Mouse (Mus musculus) fibroblast of lung, adult 2 months (primary cell): ENCODE data around the gene Celsr1.
"Not testable (repeated sequence)": the region's sequence is repeated elsewhere in the genome, so short reads cannot be mapped to it uniquely, and the experiment has no call there.

Experiments
- DNase-seq: peaks from one replicate; pipeline ENCODE4 v3.0.0-alpha.2; 2011; ENCODE audit warnings: low read depth

The Celsr1 gene

GRCm38 (mm10) chr15:85892498-85893118 lies 141.0 kb downstream of the Celsr1 start:
- DNase-seq = no peak

GRCm38 (mm10) chr15:85891971-85892370 lies 141.6 kb downstream of the Celsr1 start:
- no peak for DNase-seq

GRCm38 (mm10) chr15:85889235-85889634 lies 144.3 kb downstream of the Celsr1 start:
- DNase-seq = no peak

- DNase-seq = no peak
Observed at GRCm38 (mm10) chr15:85885606-85886005, 148.0 kb downstream of the Celsr1 start.

GRCm38 (mm10) chr15:85879498-85879895 lies 154.1 kb downstream of the Celsr1 start:
- DNase-seq = no peak

- peak; percentile 62 for DNase-seq
Observed at GRCm38 (mm10) chr15:85878848-85879497, 154.6 kb downstream of the Celsr1 start, which contains the start of gene Trmu. Gene Trmu, plus strand, starts transcription at chr15:85879312.

GRCm38 (mm10) chr15:85877336-85877735 lies 156.2 kb downstream of the Celsr1 start:
- DNase-seq = no peak

GRCm38 (mm10) chr15:85867696-85868095 lies 165.9 kb downstream of the Celsr1 start:
- DNase-seq = peak; percentile 28

GRCm38 (mm10) chr15:85865913-85866312 lies 167.7 kb downstream of the Celsr1 start:
- DNase-seq = not testable (repeated sequence)

- peak; percentile 92 for DNase-seq
Observed at GRCm38 (mm10) chr15:85859490-85860031, 174.0 kb downstream of the Celsr1 start, which contains the start of gene Gtse1. Gene Gtse1, plus strand, starts transcription at chr15:85859745.

- no peak for DNase-seq
Observed at GRCm38 (mm10) chr15:85858980-85859489, 174.5 kb downstream of the Celsr1 start.

GRCm38 (mm10) chr15:85851656-85852392 lies 181.8 kb downstream of the Celsr1 start:
- DNase-seq = no peak
